Mouse (Mus musculus) right cerebral cortex, postnatal 25 days (tissue): ENCODE measurements around the gene Selenom.

ENCODE experiments used
- DNase-seq: peaks from one replicate; pipeline ENCODE4 v3.0.0; 2022

The Selenom gene

DNA sequence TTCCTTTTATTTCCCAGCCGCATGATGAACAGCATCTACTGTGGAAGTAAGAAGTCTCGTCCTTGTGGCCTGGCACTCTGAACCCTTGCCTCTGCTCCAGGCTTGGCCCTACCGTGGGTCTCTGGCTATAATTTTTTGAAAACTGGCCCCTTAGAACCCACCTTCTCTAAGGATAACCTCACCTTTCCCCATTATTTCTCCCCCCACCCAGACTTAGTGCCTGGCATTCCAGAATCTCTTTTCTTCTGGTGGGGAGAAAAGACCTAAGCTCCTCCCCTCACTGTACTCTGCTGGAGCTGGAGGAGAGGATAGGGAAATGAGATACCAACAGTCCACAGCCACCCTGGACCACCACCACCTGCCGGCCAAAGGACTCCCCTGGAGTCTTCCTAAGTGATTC is 732 bp downstream of the Selenom start:
- DNase-seq, result no peak

DNA sequence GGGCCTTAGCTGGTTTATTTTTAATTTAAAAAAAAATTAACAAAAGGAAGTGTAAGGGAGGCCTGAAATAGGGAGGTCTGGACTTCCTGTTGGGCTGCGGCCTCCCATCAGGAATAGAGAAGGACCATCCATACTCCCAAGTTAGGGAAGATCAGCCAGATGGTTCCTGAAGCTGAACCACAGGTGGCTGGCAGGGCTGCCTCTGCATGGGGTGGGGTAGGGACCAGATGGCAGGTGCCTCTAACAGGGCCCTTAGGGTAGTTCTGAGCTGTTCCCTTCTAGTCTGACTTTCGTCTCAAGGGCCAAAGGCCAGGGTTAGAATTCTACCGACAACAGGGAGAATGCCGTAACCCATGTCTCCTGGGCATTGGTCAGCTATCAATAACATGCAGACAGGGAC is 1.2 kb downstream of the Selenom start:
- DNase-seq, result no peak

DNA sequence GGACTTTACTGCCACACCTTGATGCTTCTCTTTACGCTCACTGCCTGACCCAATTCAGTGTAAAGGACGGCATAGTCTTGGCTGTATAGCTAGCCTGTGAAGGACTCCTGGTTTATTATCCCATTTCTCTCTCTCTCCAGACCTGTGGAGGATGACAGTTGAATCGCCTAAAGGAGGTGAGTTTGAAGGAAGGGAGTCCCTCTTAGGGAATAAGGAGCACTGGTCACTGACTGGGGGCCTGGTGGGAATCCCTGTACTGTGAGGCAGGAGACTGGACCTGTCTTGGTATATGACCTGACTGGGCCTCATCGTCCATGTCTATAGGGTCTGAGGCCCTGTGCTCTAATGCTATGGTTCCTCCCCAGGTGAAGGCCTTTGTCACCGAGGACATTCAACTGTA is 1.6 kb downstream of the Selenom start:
- DNase-seq, result no peak

DNA sequence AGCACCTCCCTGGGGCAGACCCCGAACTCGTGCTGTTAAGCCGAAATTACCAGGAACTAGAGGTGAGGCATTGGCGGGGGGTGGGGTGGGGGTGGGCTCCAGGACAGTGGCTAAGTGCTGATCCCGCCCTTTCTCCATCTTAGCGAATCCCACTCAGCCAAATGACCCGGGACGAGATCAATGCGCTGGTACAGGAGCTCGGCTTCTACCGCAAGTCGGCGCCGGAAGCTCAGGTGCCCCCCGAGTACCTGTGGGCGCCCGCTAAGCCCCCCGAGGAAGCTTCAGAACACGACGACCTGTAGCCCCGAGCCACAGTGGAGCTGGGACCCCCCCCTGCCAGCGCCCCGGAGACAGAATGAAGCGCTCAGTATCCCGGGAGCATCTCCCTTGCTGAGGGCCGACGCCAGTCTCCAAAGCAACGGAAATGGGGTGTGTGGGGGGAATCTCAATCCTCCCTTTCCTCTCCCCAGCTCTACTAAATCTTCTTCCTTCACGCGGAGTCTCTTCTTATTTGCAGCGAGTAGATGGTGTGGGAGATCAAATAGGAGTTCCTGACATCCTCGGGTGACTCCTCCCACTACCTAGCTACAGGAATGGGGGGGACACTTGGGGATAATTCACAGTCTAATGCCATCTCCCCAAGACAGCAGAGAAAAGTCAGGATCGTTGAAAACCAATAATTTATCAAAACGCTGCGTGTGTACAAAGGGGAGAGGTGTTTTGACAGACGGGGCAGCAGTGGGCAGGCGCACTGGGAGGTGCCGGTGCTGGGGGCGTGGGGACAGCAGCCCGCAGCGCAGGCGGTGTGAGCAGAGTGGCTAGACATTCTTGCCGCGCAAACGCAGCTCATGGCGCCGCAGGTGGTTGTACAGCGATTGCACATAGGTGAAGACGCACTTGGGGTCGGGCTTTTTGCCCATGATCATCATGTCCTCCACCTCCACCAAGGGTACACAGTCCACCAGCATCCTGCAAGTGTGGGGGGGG is 2.7 kb downstream of the Selenom start:
- no peak for DNase-seq

DNA sequence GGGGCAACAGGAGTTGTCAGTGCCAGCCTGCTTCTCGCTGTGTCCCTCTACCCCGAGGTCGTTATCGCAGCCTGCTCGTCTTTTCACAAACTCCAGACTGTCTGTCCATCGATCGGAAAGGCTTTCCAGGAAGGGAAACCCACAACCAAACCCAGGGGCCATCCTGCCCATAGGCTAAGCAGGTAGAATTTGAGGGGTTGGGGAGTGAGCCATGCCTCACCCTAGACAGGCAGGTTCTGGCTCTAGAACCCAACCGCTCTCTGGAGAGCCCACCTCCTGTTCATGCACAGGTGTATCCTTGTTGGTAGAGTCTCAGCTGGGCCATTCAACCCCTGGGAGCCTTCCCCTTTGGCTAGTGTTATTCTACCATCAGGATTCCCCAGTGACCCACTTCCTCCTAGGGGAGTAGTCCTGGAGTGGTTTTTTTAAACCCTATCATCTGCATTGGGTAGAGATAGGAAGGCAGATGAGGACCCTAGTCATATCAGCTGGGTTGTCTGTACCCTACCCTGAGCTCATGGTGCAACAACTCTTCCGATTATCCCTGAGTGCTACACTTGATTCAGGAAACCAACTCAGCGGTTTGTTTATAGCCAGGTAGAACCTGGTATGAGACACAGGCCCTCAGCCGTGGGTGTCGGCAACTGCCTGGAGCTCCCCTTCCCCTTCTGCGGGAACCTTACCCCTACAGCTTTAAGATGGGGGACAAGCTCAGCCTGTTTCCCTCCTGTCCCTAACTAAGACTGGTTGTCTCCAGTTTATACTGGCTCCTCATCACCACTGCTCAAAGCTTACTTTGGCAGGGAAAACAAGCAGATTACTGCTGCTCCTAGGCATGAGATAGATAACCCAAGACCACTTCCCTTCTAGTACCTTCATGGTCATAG is 3.6 kb downstream of the Selenom start:
- DNase-seq, result no peak

DNA sequence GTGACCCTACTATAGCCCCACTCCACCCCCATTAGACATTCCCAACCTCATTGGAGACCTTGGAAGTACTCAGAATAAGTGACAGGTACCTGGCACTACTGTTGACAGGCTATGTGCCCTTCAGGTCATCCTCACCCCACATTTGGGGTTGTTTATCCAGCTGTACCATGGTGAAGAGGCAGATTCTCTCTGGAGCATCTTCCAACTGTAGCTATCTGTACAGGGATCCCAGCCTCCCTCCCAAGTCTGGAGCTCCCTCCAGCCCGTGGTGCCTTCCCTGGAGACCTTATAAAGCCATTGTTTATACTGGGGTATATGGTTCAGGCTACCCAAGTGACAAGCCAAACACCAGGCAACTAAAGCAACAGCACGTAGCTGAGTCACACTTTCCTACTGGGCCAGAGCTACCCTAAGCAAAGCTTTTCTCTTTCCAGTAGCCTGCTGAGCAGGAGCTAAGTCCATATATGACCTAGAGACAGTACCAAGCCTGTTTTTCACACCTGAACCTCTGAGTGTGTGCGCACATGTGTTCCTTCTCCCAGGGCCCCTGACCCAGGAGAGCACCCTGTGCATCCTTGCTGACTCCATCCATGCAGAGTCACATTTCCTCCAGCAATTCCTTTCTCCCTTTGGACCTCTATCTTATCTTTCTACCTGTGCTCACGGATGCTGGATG is 4.7 kb downstream of the Selenom start:
- DNase-seq, result no peak

DNA sequence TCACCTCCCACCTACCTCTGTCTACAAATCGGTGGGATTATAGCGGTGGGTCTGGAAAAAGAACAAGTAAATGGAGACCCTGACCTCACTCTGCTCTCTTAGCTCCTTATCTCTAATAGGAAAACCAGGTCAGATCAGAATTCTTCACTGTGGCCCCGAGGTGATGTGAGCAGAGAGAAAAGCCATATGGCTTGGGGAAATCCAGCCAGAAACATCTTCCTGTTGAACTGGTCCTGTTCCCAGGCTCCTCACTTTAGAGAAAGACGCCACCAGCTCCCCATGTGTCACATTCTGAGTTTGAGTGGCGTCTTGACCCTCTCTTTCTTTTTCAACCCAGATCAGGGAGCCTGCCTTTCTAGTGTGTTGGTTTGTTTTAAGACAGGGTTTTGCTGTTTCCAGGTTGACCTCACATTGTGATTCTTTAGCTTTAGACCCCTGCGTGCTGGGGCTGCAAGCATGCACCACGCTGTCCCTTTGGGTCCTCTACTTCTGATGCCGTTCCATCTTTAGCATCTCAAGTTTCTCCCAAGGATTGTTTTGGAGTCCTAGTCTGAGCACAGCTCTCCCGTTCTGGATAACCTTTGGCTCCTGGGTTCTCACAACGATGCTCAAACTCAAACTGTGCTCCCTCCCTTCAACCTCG is 5.4 kb downstream of the Selenom start:
- no peak for DNase-seq

DNA sequence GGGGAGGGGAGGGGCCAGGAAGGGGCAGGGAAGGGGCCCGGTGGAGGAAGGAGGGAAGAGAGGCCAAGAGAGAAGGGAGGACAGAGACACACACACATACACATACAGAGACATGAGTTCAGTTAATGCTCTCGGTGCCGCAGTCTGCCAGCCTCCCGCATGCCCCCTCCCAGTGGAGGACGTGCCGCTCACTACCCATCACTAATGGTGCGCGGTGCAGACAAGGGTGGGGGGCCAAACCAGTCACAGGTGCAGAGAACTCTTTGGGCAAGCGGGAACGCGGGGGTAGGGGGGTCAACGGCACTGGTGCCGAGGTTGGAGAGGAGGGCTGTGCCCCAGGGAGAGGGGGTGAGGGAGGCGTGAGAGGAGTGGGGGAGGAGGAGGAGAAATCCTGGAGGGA is 6.4 kb downstream of the Selenom start:
- no peak for DNase-seq

DNA sequence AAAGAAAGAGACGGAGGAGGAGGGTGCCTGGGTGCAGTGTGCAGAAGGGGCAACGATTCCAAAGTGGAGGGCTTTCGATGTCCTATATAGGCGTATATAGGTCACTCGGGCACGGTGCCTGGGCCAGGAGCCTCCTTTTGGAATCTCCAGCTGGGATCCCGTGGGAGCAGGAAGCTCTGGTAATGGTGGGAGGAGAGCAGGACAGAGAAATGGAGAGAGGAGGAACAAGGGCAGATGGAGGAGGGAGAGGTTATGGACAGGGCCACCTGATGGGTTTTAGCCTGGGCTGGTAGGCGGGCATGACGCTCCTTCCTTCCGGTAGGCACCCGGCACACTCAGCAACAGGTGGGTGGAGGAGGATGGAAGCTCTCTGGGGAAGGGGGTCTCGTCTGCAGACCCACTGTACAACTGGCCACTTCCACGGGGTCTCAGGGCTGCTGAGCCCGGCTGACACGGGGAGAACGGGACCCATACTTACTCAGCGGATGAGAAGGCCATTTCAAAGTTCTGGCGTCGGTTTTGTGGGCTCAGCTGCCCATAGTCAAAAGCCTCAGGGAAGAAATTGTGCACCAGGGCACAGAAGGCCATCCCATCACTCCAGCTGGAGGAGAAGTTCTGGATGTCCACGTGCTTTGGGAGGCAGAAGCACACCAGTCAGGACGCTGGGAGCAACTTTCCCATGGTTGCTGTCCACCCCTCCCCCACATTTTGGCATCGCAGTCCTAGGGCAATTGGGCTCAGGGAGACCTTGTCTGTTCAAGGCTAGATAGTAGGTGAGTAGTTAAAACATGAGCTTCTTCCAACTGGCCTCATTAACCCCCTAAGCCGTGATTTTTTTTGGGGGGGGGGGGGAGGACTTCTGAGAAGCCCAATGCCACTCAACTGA is 7.1 kb downstream of the Selenom start:
- no peak for DNase-seq

DNA sequence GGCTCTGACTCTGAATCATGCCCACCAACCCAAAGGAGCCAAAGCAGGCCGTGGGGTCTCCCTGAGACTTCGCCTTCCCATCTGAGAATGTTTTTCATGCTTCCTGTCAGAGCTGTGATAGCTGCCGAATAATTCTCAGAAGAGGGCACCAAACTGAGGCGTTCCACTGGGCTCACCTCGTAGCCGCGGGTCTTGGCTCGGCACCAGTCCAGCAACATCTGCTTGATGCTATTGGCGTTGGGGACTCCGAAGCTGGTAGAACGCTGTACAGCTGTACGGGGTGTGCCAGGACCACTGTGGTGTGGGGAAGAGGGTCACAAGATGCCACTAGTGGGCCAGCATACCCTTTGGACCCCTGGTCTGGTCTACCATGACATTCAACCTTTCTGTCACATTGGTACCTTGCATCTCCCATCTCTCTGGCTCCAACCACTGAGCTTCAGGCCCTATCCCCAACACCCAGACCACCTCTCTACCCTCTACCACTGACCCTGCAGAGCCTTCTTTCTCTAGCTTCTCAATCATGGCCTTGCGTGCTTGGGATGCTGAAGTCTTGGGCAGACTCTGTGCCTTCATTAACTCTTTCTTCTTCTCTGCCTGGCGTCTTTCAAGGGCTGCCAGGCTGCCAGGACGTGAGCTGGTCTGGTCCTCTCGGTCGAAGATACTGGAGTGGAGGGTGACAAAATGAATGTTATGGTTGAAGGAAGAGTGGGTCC is 8.0 kb downstream of the Selenom start:
- no peak for DNase-seq

DNA sequence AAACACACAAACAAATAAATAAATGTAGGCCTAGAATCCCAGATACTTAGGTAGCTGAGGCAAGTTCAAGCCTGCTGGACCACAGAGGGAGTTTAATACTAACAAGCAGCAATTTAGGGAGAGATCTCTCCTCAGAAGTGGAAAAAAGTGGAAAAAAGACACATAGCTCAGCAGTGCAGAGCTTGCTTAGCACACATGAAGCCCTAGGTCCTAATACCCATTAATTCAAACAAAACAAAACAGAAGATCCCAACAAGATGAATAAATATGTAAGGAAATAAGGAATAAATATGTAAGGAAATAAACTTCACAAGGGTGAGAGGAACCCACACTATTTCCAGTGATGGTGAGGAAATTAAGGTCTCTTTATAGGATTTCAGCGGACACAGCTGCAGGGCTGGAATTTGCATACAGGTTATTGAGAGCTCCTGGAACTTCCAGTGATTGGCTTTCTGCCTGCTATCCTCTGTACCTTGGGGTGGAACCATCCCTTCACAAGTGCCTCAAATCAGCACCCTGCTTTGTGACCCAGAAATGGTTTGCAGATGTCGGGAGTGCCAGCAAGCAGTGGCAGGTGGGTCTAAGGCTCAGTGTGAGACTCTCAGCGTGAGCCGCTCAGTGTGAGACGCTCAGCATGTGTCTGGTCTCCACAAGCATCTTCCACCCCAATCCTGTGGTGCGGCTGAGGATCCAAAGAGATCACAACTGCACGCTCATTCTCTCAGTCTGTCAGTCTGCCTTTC is 9.5 kb downstream of the Selenom start:
- no peak for DNase-seq

DNA sequence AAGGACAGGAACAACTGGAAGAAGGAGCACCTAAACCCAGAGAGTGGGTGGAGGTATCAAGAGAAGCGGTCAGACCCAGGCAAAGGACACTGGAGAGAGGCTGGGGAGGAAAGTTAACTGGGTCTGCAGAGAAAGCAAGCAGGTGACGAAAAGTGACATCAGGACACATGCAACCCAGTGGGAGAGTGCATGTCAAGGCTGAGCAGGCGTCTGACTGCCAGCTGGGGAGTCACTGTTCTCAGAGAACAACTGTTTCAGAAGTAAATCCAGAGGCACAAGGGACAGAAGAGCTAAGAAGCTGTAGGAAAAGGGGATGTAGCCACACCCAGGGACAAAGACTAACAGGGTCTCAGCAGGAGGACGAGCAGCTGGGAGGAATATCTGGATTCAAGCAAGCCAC is 11.1 kb downstream of the Selenom start:
- DNase-seq, result no peak

DNA sequence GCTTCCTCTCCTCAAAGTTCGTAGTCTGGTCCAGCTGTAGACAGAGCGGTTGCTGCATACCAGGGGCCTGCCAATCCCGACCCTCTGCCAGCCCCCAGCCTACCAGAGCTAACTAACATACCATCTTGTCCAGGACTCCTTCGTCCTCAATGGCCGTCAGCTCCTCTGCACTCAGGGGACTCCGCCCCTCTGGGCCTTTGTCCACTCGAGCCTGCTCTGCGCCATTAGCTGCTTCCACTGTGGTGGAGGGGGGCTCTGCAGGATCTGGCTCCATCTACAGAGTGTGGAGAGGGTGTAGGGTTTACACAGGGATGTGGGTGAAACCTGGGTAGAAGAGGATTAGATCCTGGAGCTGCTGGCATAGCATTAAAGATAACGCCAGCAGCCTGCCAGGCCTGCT is 11.7 kb downstream of the Selenom start:
- no peak for DNase-seq

DNA sequence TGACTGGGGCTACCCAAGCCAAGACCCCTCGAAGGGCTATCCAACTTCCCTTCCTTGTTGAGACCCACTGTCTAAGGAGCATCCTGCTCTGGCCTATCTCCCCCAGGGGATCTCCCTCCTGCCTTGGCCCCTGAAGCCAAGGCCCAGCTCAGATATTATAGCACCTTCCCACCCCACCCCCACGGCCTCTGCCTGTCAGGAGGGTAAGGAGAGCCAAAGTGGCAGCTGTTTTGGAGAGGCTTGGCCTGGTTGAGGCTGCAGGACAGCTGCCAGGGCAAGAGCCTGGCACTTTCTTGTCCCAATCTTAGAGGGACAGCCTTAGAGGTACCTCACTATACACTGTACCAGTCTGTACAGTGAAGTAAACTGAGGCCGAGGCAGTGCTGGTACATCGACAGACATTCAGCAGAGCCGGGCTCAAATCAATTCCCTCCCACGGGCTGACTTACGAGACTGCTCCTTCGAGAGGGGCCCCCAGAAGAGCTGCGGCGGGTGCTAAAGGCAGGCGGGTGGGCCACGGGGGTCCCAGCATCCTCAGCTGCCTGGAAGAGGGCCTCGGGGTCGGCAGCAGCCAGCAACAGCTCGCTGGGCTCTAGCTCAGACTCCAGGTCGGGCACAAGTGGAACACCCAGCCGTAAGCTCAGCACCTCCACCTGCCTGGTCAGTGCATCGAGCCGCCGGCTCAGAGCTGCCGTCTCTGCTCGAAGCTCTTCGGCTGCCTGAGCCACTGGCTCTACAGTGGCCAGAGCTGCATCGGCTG is 12.7 kb downstream of the Selenom start:
- no peak for DNase-seq

DNA sequence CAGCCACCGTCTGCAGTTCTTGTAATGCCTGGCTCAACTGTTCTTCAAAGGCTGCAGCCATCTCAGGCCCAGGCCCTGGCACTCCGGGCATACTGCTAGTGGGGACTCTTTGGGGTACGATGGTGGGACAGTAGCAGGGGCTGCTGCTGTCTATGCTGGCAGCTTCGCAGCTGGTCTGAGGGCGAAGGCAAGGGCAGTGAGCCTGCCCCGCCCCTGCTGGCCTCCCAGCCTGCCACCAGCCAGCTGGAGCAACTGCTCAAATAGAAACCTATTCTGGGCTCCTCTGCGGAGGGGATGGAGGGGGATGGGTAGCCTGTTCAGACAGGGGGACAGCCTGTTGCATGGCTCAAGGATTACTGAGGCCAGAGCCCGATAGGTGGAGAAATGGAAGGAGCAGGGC is 13.3 kb downstream of the Selenom start:
- DNase-seq, result no peak

DNA sequence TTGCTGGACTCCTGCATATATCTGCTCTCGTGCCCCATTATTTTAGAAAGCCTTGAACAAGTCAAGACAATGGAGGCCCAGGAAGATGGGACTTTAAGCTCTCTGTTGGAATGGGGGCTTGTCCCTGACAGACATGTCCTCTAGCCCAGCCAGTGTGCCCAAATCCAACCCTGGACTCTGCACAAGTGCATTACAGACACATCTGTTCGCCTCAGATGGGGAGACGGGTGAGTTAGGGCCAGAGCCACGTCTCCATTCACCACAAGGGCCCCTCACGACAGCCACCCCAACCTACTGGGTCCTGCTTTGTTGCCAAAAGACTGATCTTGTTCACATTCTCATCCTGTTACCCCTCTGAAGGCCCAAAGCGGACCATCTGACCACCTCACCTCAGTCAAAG is 13.7 kb downstream of the Selenom start:
- DNase-seq, result no peak

DNA sequence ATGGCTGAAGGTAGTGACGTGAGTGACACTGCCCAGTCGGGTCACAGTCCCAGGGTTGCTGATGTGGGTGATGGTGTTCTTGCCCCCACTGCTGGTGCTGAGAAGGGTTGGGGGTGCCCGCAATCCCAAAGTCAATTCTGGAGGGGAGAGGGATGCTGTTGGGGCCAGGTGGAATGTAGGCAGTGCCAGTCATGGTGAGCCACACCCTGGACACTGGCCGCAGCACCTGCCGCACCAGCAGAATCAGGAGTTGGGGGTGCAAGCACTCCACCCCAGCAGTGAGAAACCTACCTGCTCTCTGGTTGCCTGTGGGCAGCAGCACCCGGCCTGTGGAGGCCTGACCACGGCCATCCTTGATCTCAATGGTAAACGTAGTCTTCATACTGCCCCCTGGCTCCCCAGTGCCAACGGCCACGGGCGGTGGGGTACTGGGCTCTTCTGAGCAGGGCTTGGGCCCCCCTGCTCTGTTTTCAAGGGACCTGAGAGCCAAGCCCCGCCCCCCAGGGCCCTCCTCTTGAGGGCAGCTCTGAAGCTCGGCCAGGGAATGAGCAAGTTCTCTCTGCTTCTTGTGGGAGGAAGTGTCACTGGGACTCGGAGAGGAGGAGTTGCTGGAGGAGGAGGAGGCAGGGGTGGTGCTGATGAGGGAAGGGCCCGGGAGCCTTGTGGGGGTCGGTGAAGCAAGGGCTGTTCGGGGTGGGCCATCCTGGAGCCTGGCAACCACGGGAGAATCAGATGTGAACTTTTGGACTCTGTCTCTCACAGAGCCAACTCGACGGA is 15.2 kb downstream of the Selenom start:
- DNase-seq, result no peak

DNA sequence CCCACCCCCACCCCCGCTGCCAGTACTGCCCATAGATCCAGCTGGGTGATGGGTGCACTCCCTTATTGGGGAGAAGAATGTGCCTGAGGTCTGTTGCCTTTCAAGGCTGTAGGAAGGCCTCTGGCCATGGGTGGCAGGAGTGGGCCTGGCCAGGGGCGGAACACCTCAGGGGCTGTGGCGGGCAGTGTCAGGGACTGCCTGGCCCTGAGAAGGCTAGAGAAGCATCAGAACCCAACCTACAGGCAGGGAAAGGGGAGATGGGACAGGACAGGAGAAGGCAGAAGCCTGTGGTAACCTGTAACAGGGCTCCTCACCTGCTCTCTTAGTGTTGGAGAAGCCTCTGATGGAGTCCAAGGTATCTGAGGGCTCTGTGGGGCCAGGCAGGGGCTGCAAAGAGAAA is 16.2 kb downstream of the Selenom start:
- DNase-seq, result no peak

DNA sequence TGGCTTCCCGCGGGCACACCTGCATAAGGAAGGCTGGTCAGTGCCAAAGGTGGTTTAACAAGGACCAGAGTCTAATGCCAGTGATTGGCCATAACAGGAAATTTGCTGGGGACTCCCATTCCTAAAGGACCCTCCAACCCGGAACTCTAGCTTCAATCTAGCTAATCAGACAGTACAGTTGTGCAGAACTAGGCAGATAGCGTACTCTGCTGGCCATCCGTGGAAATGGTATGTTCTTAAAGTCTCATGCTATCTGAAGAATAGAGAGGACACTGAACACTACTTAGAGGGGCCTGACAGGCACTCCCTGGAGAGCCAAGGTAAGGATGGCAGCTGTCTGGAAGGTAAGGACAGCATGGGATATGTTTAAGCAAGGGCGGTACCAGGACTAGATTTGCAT is 17.1 kb downstream of the Selenom start:
- DNase-seq, result no peak
